Mouse (Mus musculus) embryonic stem cell, embryonic (primary cell): ENCODE measurements around the gene Usp31.

Source experiments
- CTCF ChIA-PET, 4 experiments: fragments of 300-600 bp in 2 of 4; fragments of 350-600 bp in 2 of 4; sonication (Branson Sonifier 250); formaldehyde crosslinking; loops; one replicate each; lab custom pipeline; 2022; ENCODE audit warnings: inconsistent platforms in 2 of 4; lab: Charles Lee
- POLR2A ChIA-PET, 4 experiments: fragments of 300-600 bp in 2 of 4; fragments of 350-600 bp in 2 of 4; sonication (Branson Sonifier 250); formaldehyde crosslinking; loops; one replicate each; lab custom pipeline; 2022; ENCODE audit warnings: antibody characterized with exemption in 4 of 4, inconsistent platforms in 1 of 4; lab: Charles Lee

The Usp31 gene

DNA sequence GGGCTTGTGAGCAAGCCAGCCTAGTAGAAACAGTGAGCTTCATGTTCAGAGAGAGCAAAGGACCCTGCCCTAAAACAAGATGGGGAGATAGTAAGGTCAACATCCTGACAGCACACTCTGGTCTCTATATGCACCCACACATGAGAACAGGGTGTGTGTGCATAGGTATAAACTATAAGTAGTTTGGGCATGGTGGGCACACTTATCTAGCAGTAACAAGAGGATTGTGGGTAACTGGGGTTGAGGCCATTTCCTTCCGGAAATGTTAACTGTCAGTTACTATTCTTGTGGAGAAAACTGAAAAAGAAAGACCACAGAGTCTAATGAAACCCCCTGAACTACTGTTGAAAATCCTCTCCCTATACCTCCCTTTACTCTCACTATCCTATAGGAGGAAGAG is 112.4 kb downstream of the Usp31 start:
- POLR2A ChIA-PET, result no interaction called here
- CTCF ChIA-PET, result interaction anchor here in 1 of 4 experiments (0.5 kb wide), 1 partner anchor 282 kb away, joined by 3 read pairs; no protein-coding TSS in a partner anchor
